Mouse (Mus musculus) spleen, adult 2 months (tissue): ENCODE results near the gene Serbp1. TPM values are rescaled to one million over a fixed set of nuclear protein-coding genes. Genes with fewer than 3 reads are reported as not detected.
A peak's percentile ranks its signal among the peaks of the same experiment; 100 is the strongest.

Source experiments
- DNase-seq, 2 experiments: peaks; one replicate each; pipeline versions ENCODE4 v3.0.0 to v3.0.0-alpha.2; 2012 to 2021; ENCODE audit warnings: low spot score in 2 of 2, low read depth in 1 of 2
- H3K27ac ChIP-seq: fragments of 200-500 bp; 2 replicates; pipeline ENCODE4 v1.5.1; 2012; ENCODE audit warnings: low read length, inconsistent platforms; ENCODE audit not compliant: insufficient read depth
- H3K27me3 ChIP-seq: fragments of 200-500 bp; 2 replicates; pipeline ENCODE4 v1.6.1; 2012; ENCODE audit warnings: mild to moderate bottlenecking, moderate library complexity, low read length, inconsistent platforms; ENCODE audit not compliant: control insufficient read depth, insufficient read depth
- H3K36me3 ChIP-seq: fragments of 200-500 bp; 2 replicates; pipeline ENCODE4 v1.6.1; 2012; ENCODE audit warnings: mild to moderate bottlenecking, low read length, inconsistent platforms; ENCODE audit not compliant: control insufficient read depth, insufficient read depth
- H3K4me1 ChIP-seq: fragments of 200-500 bp; 2 replicates; pipeline ENCODE4 v1.6.1; 2011; ENCODE audit warnings: inconsistent platforms; ENCODE audit not compliant: control insufficient read depth, insufficient read depth, insufficient read length
- H3K4me3 ChIP-seq: fragments of 200-500 bp; 2 replicates; pipeline ENCODE4 v1.5.1; 2011; ENCODE audit warnings: mild to moderate bottlenecking, inconsistent platforms; ENCODE audit not compliant: insufficient read depth, insufficient read length; ENCODE audit errors: extremely low read depth
- CTCF ChIP-seq: fragments of 200-500 bp; IDR thresholded peaks from 2 replicates; pipeline ENCODE4 v1.5.1; 2011; ENCODE audit warnings: mild to moderate bottlenecking, inconsistent platforms; ENCODE audit not compliant: insufficient read depth, insufficient read length, insufficient replicate concordance; ENCODE audit errors: extremely low read depth
- POLR2A ChIP-seq: fragments of 200-500 bp; IDR thresholded peaks from 2 replicates; pipeline ENCODE4 v1.6.1; 2011; ENCODE audit warnings: low read depth, low read length, inconsistent platforms
- WGBS: fragments of 180-500 bp; shearing (Covaris S2); methylation state at CpG from one replicate; pipeline ENCODE4 v1.1.7; 2018; 5-methylcytosine and 5-hydroxymethylcytosine counted together
- polyA plus RNA-seq: library from polyadenylated mRNA; depleted of rRNA; stranded (reverse); fragments of >200 nt; gene quantifications from 2 replicates; pipeline ENCODE4 v1.2.3, GENCODE M21; 2012

The Serbp1 gene
- polyA plus RNA-seq, 1 experiment, result 55.9 TPM

- Histone ChIP-seq H3K27ac (no peak overlapping the region), H3K4me1 (peaks cover 2% of the 10 kb centered on the region), H3K4me3 (no peak overlapping the region), H3K27me3 (no peaks in the 10 kb centered on the region), H3K36me3 (no peaks in the 10 kb centered on the region)
- no peak for DNase-seq
- 71% methylated on average over 7 of the region's 7 CpGs for WGBS
- TF ChIP-seq POLR2A (no peak), CTCF (no peak)
Observed at GRCm38 (mm10) chr6:67264935-67265334, 27.0 kb downstream of the Serbp1 start.

GRCm38 (mm10) chr6:67266159-67266657 lies 28.2 kb downstream of the Serbp1 start:
- H3K36me3 ChIP-seq, result no peaks in the 10 kb centered on the region
- peak overlapping the region; percentile 64 for H3K4me3 ChIP-seq
- WGBS, result under 1% methylated on average over 23 of the region's 23 CpGs
- H3K27ac ChIP-seq, result peak overlapping the region; percentile 81
- no peaks in the 10 kb centered on the region for H3K27me3 ChIP-seq
- no peak for DNase-seq
- peaks cover 4% of the 10 kb centered on the region for H3K4me1 ChIP-seq
- no peak for TF ChIP-seq CTCF
- TF ChIP-seq POLR2A, result 0 out of 2 replicates have a peak, but pooled peaks have one; percentile 32

- Histone ChIP-seq H3K36me3 (peaks cover 3% of the 10 kb centered on the region), H3K27me3 (no peaks in the 10 kb centered on the region), H3K4me1 (peaks cover 4% of the 10 kb centered on the region), H3K27ac (peak overlapping the region; percentile 85), H3K4me3 (peak overlapping the region; percentile 79)
- WGBS, result under 1% methylated on average over 68 of the region's 68 CpGs
- DNase-seq, result peak; percentile 96 to 99
- TF ChIP-seq CTCF (no peak), POLR2A (peak; percentile 44)
Observed at GRCm38 (mm10) chr6:67266664-67267407, 28.9 kb downstream of the Serbp1 start.

- peak overlapping the region; percentile 85 for H3K27ac ChIP-seq
- no peak for TF ChIP-seq CTCF
- TF ChIP-seq POLR2A, result no peak
- under 1% methylated on average over 65 of the region's 65 CpGs for WGBS
- DNase-seq, result peak in 1 of 2 experiments; percentile 27
- H3K27me3 ChIP-seq, result no peaks in the 10 kb centered on the region
- H3K36me3 ChIP-seq, result peaks cover 5% of the 10 kb centered on the region
- peaks cover 4% of the 10 kb centered on the region for H3K4me1 ChIP-seq
- H3K4me3 ChIP-seq, result peak overlapping the region; percentile 79
Observed at GRCm38 (mm10) chr6:67267408-67268244, 29.6 kb downstream of the Serbp1 start.

- Histone ChIP-seq H3K4me1 (peaks cover 4% of the 10 kb centered on the region), H3K27me3 (no peaks in the 10 kb centered on the region), H3K27ac (no peak overlapping the region), H3K36me3 (peaks cover 9% of the 10 kb centered on the region), H3K4me3 (peak overlapping the region; percentile 79)
- no peak for TF ChIP-seq CTCF
- TF ChIP-seq POLR2A, result no peak
- DNase-seq, result no peak
- WGBS, result 0% methylated on average over 2 of the region's 2 CpGs
Observed at GRCm38 (mm10) chr6:67268245-67268612, 30.3 kb downstream of the Serbp1 start.

GRCm38 (mm10) chr6:67268983-67269382 lies 31.0 kb downstream of the Serbp1 start:
- Histone ChIP-seq H3K27ac (no peak overlapping the region), H3K4me3 (no peak overlapping the region), H3K36me3 (peaks cover 12% of the 10 kb centered on the region), H3K27me3 (no peaks in the 10 kb centered on the region), H3K4me1 (peaks cover 4% of the 10 kb centered on the region)
- TF ChIP-seq POLR2A (no peak), CTCF (no peak)
- no peak for DNase-seq
- whole genome bisulfite sequencing, result 2% methylated on average over 1 of the region's 1 CpGs

- Histone ChIP-seq H3K4me3 (no peak overlapping the region), H3K27me3 (no peaks in the 10 kb centered on the region), H3K27ac (no peak overlapping the region), H3K4me1 (peaks cover 4% of the 10 kb centered on the region), H3K36me3 (peaks cover 12% of the 10 kb centered on the region)
- WGBS, result 4% methylated on average over 2 of the region's 2 CpGs
- no peak for TF ChIP-seq POLR2A
- no peak for TF ChIP-seq CTCF
- no peak for DNase-seq
Observed at GRCm38 (mm10) chr6:67269459-67269858, 31.5 kb downstream of the Serbp1 start.
